Mouse (Mus musculus) urinary bladder, postnatal 0 days (tissue): Measurements from ENCODE around the gene Mlxip. TPM values are rescaled to one million over a fixed set of nuclear protein-coding genes. Genes with fewer than 3 reads are reported as not detected.

ENCODE experiments used
- polyA plus RNA-seq: library from polyadenylated mRNA; unstranded; fragments of >200 nt; fragmentation: Nextera tagmentation; extraction: Ambion mirVana; gene quantifications from 2 replicates; pipeline ENCODE4 v1.2.1, GENCODE M21; 2015

The Mlxip gene
- polyA plus RNA-seq, result 13.2 and 15.7 TPM in 2 replicates

GRCm38 (mm10) chr5:123394303-123394956 lies at the start of gene Mlxip:
Mlxip (plus strand) TSS chr5:123394798.

DNA sequence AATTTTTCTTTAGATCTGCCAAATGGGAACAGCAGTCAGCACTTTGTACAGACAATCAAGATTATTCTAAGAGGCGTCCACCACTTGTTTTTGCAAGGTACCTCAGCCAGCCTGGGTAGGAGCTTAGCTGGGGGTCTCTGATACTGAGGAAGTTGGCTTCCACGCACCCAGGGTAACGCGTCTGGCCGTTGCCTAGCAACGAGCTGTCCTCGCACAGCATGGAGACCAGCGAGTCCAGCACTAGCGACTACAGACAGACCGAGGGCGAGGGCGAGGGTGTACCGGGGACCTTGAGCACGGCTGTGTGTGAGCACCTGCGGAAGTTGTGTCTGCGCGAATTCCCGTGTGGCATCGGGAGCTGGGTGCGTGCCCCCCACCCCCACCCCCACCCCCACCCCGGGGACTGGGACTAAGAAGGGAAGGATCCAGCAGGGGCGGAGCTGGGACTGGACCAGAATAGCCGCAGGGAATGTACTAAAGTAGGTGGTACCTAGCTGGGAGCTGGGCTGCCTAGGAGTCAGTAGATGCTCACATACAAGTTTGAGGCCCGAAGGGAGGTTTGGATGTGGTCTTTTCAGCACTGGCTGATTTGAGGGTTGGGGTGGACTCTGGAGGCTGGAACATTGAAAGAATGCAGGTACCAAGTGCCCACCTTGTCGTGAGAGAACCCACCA lies 94.7 kb downstream of the Mlxip start, which contains the start of the genes Lrrc43 and Il31:
Gene Lrrc43, plus strand, starts transcription at position 194 of the 674 bp plus-strand sequence.
Gene Il31, minus strand, starts transcription at position 378 of the 674 bp plus-strand sequence.

Other genes starting within 250 kb of the Mlxip start
- gene Psmd9, start 225.4 kb upstream of the Mlxip start, polyA plus RNA-seq, result 50.2 and 52.0 TPM in 2 replicates
- gene Hpd, start 212.1 kb upstream of the Mlxip start, polyA plus RNA-seq, result 0.15 and 0.37 TPM in 2 replicates
- gene Wdr66, start 142.7 kb upstream of the Mlxip start, polyA plus RNA-seq, result 0.69 and 0.75 TPM in 2 replicates
- gene Bcl7a, start 51.0 kb upstream of the Mlxip start, polyA plus RNA-seq, result 5.1 and 5.6 TPM in 2 replicates
- not detected in 2 replicates for gene Lrrc43, start 94.5 kb downstream of the Mlxip start, polyA plus RNA-seq
- gene Il31, start 94.7 kb downstream of the Mlxip start, polyA plus RNA-seq, result not detected in 2 replicates
- gene B3gnt4, start 115.7 kb downstream of the Mlxip start, polyA plus RNA-seq, result 0.23 TPM in 1 of 2 replicates, not detected in the other
- 77.9 and 81.1 TPM in 2 replicates for gene Diablo, start 129.4 kb downstream of the Mlxip start, polyA plus RNA-seq
- 0.14 and 0.36 TPM in 2 replicates for gene Gm49027, start 130.7 kb downstream of the Mlxip start, polyA plus RNA-seq
- gene Vps33a, start 178.2 kb downstream of the Mlxip start, polyA plus RNA-seq, result 13.7 and 14.5 TPM in 2 replicates